Mouse (Mus musculus) heart, postnatal 14 days (tissue): ENCODE measurements around the gene Gm17949. TPM values are rescaled to one million over a fixed set of nuclear protein-coding genes. Genes with fewer than 3 reads are reported as not detected.
A peak's percentile ranks its signal among the peaks of the same experiment; 100 is the strongest.

Experiments
- DNase-seq, 2 experiments: peaks; one replicate each; pipeline ENCODE4 v3.0.0; 2021 to 2022
- intact Hi-C: fragments of 180-260 bp; cut with DNase I; formaldehyde crosslinking; loops from one replicate; pipeline ENCODE4 v1.15.1; 2025
- long read RNA-seq, 2 experiments: library from polyadenylated mRNA; stranded (forward); transcript quantifications; one replicate each; pipeline ENCODE4 v2.0.0; 2021
- total RNA-seq, 2 experiments: library from RNA; stranded (reverse); gene quantifications; 2 replicates each; pipeline ENCODE4 v1.2.3; 2021

The Gm17949 gene
- total RNA-seq, result not detected
- long read RNA-seq, experiment 1, partial matches to known transcripts, result 0 of 1 reads
- long read RNA-seq, experiment 1, other reads (novel, unspliced or antisense), result 1 of 1 reads
- long read RNA-seq, experiment 2, partial matches to known transcripts, result 0 of 1 reads
- long read RNA-seq, experiment 2, other reads (novel, unspliced or antisense), result 1 of 1 reads

- peak; percentile 90 to 92 for DNase-seq
- intact Hi-C loops, result loop anchor here (1.0 to 5.0 kb wide), 3 partner anchors 19 to 236 kb away; partner anchors contain the start of genes Clpp, Gpr108 and Trip10
Measured at GRCm38 (mm10) chr17:57011236-57012141, at the start of gene Gm17949, which contains the start of gene Gtf2f1. Gene Gm17949, plus strand, starts transcription at chr17:57011469. Gene Gtf2f1, minus strand, starts transcription at chr17:57011288.

- intact Hi-C loops, result no loop called here
- no peak for DNase-seq
Measured at GRCm38 (mm10) chr17:56961880-56962279, 49.4 kb upstream of the Gm17949 start.

- intact Hi-C loops, result no loop called here
- no peak for DNase-seq
Measured at GRCm38 (mm10) chr17:56962642-56963405, 48.4 kb upstream of the Gm17949 start.

- intact Hi-C loops, result no loop called here
- DNase-seq, result no peak
Measured at GRCm38 (mm10) chr17:56963646-56964045, 47.6 kb upstream of the Gm17949 start.

GRCm38 (mm10) chr17:56969321-56969720 is 41.9 kb upstream of the Gm17949 start:
- intact Hi-C loops, result no loop called here
- DNase-seq, result no peak

- intact Hi-C loops, result no loop called here
- DNase-seq, result no peak
Measured at GRCm38 (mm10) chr17:56970081-56970480, 41.2 kb upstream of the Gm17949 start.

- intact Hi-C loops, result no loop called here
- no peak for DNase-seq
Measured at GRCm38 (mm10) chr17:56973956-56974707, 37.1 kb upstream of the Gm17949 start.

- intact Hi-C loops, result no loop called here
- no peak for DNase-seq
Measured at GRCm38 (mm10) chr17:56974708-56975240, 36.5 kb upstream of the Gm17949 start.

GRCm38 (mm10) chr17:56975391-56975790 is 35.9 kb upstream of the Gm17949 start:
- intact Hi-C loops, result no loop called here
- no peak for DNase-seq

- intact Hi-C loops, result no loop called here
- no peak for DNase-seq
Measured at GRCm38 (mm10) chr17:56976531-56977390, 34.5 kb upstream of the Gm17949 start.

- DNase-seq, result no peak
- intact Hi-C loops, result no loop called here
Measured at GRCm38 (mm10) chr17:56979524-56979923, 31.7 kb upstream of the Gm17949 start.

GRCm38 (mm10) chr17:56981049-56981448 is 30.2 kb upstream of the Gm17949 start:
- DNase-seq, result no peak
- intact Hi-C loops, result no loop called here

- no peak for DNase-seq
- intact Hi-C loops, result no loop called here
Measured at GRCm38 (mm10) chr17:56982013-56982412, 29.3 kb upstream of the Gm17949 start, which contains the start of gene Acer1. Gene Acer1, minus strand, starts transcription at chr17:56982126.

- DNase-seq, result no peak
- intact Hi-C loops, result no loop called here
Measured at GRCm38 (mm10) chr17:56984886-56985285, 26.4 kb upstream of the Gm17949 start.

GRCm38 (mm10) chr17:56985656-56986055 is 25.6 kb upstream of the Gm17949 start:
- intact Hi-C loops, result no loop called here
- no peak for DNase-seq

GRCm38 (mm10) chr17:56986105-56986805 is 25.0 kb upstream of the Gm17949 start:
- no peak for DNase-seq
- intact Hi-C loops, result no loop called here

- intact Hi-C loops, result loop anchor here (2.0 kb wide), 1 partner anchor 54 kb away; the partner anchor contains the start of gene Mllt1
- peak in 1 of 2 experiments; percentile 1 for DNase-seq
Measured at GRCm38 (mm10) chr17:56988441-56988840, 22.8 kb upstream of the Gm17949 start.

- DNase-seq, result no peak
- intact Hi-C loops, result loop anchor here (2.0 kb wide), 1 partner anchor 54 kb away; the partner anchor contains the start of gene Mllt1
Measured at GRCm38 (mm10) chr17:56988921-56989430, 22.3 kb upstream of the Gm17949 start.
